Mouse (Mus musculus): ENCODE data around the gene Hddc3. TPM values are rescaled to one million over a fixed set of nuclear protein-coding genes. Genes with fewer than 3 reads are reported as not detected.
"Not testable (repeated sequence)": the region's sequence is repeated elsewhere in the genome, so short reads cannot be mapped to it uniquely, and the experiment has no call there.

Hddc3 gene
- polyA plus RNA-seq, 1 experiment from 2014 or later, result 9.7 TPM

DNA sequence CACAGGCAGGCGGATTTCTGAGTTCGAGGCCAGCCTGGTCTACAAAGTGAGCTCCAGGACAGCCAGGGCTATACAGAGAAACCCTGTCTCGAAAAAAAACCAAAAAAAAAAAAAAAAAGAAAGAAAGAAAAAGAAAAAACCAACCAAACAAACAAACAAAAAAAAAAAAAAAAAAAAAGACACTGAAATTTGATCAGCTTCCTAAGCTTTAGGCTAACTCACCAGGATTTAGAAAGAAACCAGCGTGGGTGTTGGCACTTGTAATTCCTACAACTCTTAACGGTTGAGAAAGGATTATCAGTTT lies 18.1 kb upstream of the Hddc3 start:
- not testable (repeated sequence) for DNase-seq (ENCODE audit: low spot score); H3K4me1 ChIP-seq (replicated peaks; ENCODE audit: control insufficient read depth, insufficient read depth, low read length); H3K27me3 ChIP-seq (replicated peaks; ENCODE audit: control insufficient read depth, insufficient read depth, low read length); ATAC-seq (replicated peaks; ENCODE audit: low FRiP score); H3K9me3 ChIP-seq (ENCODE audit: control insufficient read depth, low read length)
- 0 out of 2 replicates have a peak overlapping the region, but pooled peaks have one; percentile 72 for H3K4me3 ChIP-seq (ENCODE audit: low read depth, low read length)
- peak overlapping the region; percentile 79; the same call in 1 of the 2 replicates for H3K27ac ChIP-seq (ENCODE audit: low read depth, low read length)
- H3K9ac ChIP-seq (ENCODE audit: low read depth, low read length), result 0 out of 2 replicates have a peak overlapping the region, but pooled peaks have one; percentile 30
- H3K36me3 ChIP-seq (ENCODE audit: control insufficient read depth, insufficient read depth, low read length), result peaks cover 39% of the 10 kb centered on the region
- 42% methylated on average over 4 of the region's 5 CpGs for WGBS
- peak overlapping the region; percentile 93 for H3K4me2 ChIP-seq

DNA sequence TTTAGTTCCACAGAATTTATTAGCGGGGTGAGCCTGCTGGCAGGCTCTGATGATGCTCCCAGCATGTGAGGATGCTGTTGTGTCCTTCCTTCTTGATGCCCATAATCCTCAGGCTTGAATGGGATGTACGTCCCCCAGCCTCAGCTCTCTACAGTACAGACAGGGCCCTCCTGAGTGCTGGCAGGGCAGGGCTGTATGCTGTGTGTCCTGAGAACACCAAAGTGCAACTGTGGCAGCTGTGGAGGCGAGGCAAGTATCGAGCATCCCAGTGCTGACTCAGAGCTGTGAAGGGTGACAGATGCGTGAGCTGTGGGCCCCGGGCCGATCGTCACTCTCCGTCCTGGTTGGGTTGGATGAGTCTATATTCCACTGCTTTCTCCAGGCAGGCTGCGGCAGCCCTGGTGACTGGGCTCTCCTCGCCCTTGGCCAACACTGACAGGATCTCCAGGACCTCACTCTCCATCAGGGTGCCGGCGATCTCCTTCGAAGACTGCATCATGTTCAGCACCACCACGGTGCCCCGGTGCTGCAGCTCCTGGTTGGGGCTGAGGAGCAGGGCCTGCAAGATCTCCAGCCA lies 17.5 kb upstream of the Hddc3 start:
- no peak for DNase-seq (ENCODE audit: low spot score)
- Histone ChIP-seq H3K9me3 (ENCODE audit: control insufficient read depth, low read length) (no peaks in the 10 kb centered on the region), H3K4me1 (replicated peaks; ENCODE audit: control insufficient read depth, insufficient read depth, low read length) (peaks cover 3% of the 10 kb centered on the region), H3K9ac (ENCODE audit: low read depth, low read length) (0 out of 2 replicates have a peak overlapping the region, but pooled peaks have one; percentile 30), H3K27me3 (replicated peaks; ENCODE audit: control insufficient read depth, insufficient read depth, low read length) (no peaks in the 10 kb centered on the region), H3K36me3 (ENCODE audit: control insufficient read depth, insufficient read depth, low read length) (peaks cover 37% of the 10 kb centered on the region), H3K4me3 (ENCODE audit: low read depth, low read length) (no peak overlapping the region), H3K27ac (ENCODE audit: low read depth, low read length) (no peak overlapping the region), H3K4me2 (0 out of 2 replicates have a peak overlapping the region, but pooled peaks have one; percentile 6)
- no peak for ATAC-seq (replicated peaks; ENCODE audit: low FRiP score)
- WGBS, result 94% methylated on average over 16 of the region's 16 CpGs

DNA sequence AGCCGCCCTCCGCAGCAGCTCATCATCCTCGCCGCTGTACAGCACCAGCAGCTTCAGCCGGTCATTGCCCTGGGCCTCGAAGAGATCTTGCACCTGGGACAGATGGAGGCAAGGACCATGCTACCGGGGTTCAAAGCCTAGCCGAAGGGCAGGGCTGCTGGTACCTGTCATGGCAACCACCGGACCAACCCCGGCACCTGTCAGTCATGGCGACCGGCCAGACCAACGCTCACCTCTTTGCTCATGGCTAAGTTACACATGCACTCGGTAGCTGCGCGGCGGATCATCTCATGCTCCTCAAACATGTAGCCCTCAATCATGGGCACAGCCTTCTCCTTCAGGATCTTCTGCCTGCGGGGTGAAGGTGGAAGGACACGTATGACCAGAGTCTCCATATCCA lies 16.8 kb upstream of the Hddc3 start:
- Histone ChIP-seq H3K4me3 (ENCODE audit: low read depth, low read length) (no peak overlapping the region), H3K9me3 (ENCODE audit: control insufficient read depth, low read length) (no peaks in the 10 kb centered on the region), H3K4me2 (no peak overlapping the region), H3K9ac (ENCODE audit: low read depth, low read length) (no peak overlapping the region), H3K27ac (ENCODE audit: low read depth, low read length) (no peak overlapping the region), H3K4me1 (replicated peaks; ENCODE audit: control insufficient read depth, insufficient read depth, low read length) (peaks cover 3% of the 10 kb centered on the region), H3K36me3 (ENCODE audit: control insufficient read depth, insufficient read depth, low read length) (peaks cover 38% of the 10 kb centered on the region), H3K27me3 (replicated peaks; ENCODE audit: control insufficient read depth, insufficient read depth, low read length) (no peaks in the 10 kb centered on the region)
- WGBS, result 95% methylated on average over 19 of the region's 19 CpGs
- ATAC-seq (replicated peaks; ENCODE audit: low FRiP score) (no peak), DNase-seq (ENCODE audit: low spot score) (no peak)

DNA sequence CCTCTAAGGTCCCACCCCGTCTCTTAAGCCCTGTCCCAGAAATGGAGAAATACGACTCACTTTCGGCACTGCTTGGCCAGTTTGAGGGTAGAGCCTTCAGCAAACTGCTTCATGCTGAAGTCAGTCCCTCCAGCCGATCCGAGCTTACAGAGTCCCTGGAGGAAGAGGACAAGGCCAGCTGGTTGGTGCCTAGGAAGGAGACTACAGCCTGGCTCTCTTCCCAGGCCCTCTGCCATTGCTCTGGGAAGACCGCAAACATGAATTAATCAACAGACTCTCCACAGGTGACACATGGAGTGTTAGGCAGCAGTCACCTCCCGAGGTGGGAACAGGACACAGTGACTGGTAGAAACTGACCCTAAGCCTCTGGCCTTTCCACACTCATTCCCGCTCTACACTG lies 12.6 kb upstream of the Hddc3 start:
- Histone ChIP-seq H3K27ac (ENCODE audit: low read depth, low read length) (no peak overlapping the region), H3K9ac (ENCODE audit: low read depth, low read length) (no peak overlapping the region), H3K4me3 (ENCODE audit: low read depth, low read length) (no peak overlapping the region), H3K36me3 (ENCODE audit: control insufficient read depth, insufficient read depth, low read length) (peaks cover 68% of the 10 kb centered on the region), H3K4me1 (replicated peaks; ENCODE audit: control insufficient read depth, insufficient read depth, low read length) (no peaks in the 10 kb centered on the region), H3K9me3 (ENCODE audit: control insufficient read depth, low read length) (peaks cover 3% of the 10 kb centered on the region; the same call in 1 of the 2 replicates), H3K27me3 (replicated peaks; ENCODE audit: control insufficient read depth, insufficient read depth, low read length) (no peaks in the 10 kb centered on the region), H3K4me2 (no peak overlapping the region)
- DNase-seq (ENCODE audit: low spot score) (no peak), ATAC-seq (replicated peaks; ENCODE audit: low FRiP score) (no peak)
- 91% methylated on average over 8 of the region's 8 CpGs for WGBS

DNA sequence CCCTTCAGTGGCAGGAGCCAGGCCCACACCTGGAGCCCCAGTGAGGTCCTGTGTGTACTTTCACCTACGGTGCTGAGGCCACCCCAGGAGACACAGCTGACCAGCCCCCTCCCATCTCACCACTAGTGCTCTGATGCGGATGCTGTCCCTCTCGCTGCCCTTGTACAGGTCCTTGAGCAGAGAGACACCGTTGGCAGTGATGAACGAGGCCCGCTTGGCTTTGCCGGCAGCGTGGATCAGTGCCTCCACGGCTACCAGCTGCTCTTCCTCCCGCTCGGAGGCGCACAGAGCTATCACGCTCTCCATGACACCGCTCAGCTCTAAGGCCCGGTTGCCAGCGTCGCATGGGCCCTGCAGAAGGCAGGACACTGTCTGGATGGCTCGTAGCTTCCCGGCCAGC lies 11.5 kb upstream of the Hddc3 start:
- no peak overlapping the region for H3K4me2 ChIP-seq
- 96% methylated on average over 19 of the region's 19 CpGs for WGBS
- H3K4me1 ChIP-seq (replicated peaks; ENCODE audit: control insufficient read depth, insufficient read depth, low read length), result no peaks in the 10 kb centered on the region
- H3K4me3 ChIP-seq (ENCODE audit: low read depth, low read length), result no peak overlapping the region
- no peak overlapping the region for H3K9ac ChIP-seq (ENCODE audit: low read depth, low read length)
- peaks cover 3% of the 10 kb centered on the region; the same call in 1 of the 2 replicates for H3K9me3 ChIP-seq (ENCODE audit: control insufficient read depth, low read length)
- H3K27ac ChIP-seq (ENCODE audit: low read depth, low read length), result no peak overlapping the region
- no peaks in the 10 kb centered on the region for H3K27me3 ChIP-seq (replicated peaks; ENCODE audit: control insufficient read depth, insufficient read depth, low read length)
- ATAC-seq (replicated peaks; ENCODE audit: low FRiP score) (no peak), DNase-seq (ENCODE audit: low spot score) (no peak)
- H3K36me3 ChIP-seq (ENCODE audit: control insufficient read depth, insufficient read depth, low read length), result peaks cover 67% of the 10 kb centered on the region

DNA sequence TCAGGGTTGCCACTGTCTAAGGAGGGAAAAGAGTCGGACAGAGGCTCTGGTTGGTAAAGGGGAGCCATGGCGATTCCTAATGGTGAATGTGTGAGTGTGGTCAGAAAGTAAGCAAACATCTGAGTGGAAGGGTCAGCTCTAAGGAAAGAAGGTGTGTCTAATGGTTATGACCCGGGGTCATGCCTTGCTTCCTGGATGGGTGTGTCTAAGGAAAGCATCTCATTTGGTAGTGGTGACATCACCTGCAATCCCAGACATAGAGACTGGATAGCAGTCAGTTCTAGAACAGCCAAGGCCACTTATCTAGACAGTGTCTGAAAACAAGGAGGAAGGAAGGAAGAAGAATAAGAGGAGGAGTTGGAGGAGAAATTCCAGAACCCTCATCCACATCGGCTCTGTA lies 8.1 kb upstream of the Hddc3 start:
- no peak overlapping the region for H3K9ac ChIP-seq (ENCODE audit: low read depth, low read length)
- DNase-seq (ENCODE audit: low spot score) (no peak), ATAC-seq (replicated peaks; ENCODE audit: low FRiP score) (no peak)
- no peak overlapping the region for H3K4me2 ChIP-seq
- peaks cover 50% of the 10 kb centered on the region for H3K36me3 ChIP-seq (ENCODE audit: control insufficient read depth, insufficient read depth, low read length)
- H3K4me3 ChIP-seq (ENCODE audit: low read depth, low read length), result no peak overlapping the region
- peaks cover 3% of the 10 kb centered on the region; the same call in 1 of the 2 replicates for H3K9me3 ChIP-seq (ENCODE audit: control insufficient read depth, low read length)
- H3K27me3 ChIP-seq (replicated peaks; ENCODE audit: control insufficient read depth, insufficient read depth, low read length), result no peaks in the 10 kb centered on the region
- H3K4me1 ChIP-seq (replicated peaks; ENCODE audit: control insufficient read depth, insufficient read depth, low read length), result peaks cover 7% of the 10 kb centered on the region
- WGBS, result 79% methylated on average over 4 of the region's 4 CpGs
- no peak overlapping the region for H3K27ac ChIP-seq (ENCODE audit: low read depth, low read length)

DNA sequence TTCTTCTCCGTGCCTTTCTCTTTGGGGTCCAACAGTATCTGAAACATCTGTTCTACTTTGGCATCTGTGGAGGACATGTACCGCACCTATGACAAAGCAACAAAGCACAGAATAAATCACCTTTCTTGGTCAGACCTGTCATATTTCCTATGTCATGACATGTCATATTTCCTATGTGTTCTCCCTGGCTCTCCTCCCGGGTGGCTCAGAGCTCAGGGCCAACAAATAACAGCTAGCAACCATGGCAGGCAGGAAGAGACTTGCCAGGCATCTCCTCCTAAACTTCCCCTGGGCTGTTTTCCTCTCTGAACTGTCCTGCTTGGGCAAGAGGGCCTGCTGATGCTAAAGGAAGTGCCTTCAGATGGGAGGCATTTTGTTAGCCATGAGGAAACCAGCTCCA lies 6.0 kb upstream of the Hddc3 start:
- Histone ChIP-seq H3K4me2 (no peak overlapping the region), H3K9me3 (ENCODE audit: control insufficient read depth, low read length) (peaks cover 3% of the 10 kb centered on the region; the same call in 1 of the 2 replicates), H3K27me3 (replicated peaks; ENCODE audit: control insufficient read depth, insufficient read depth, low read length) (no peaks in the 10 kb centered on the region), H3K27ac (ENCODE audit: low read depth, low read length) (no peak overlapping the region), H3K4me1 (replicated peaks; ENCODE audit: control insufficient read depth, insufficient read depth, low read length) (peaks cover 14% of the 10 kb centered on the region), H3K4me3 (ENCODE audit: low read depth, low read length) (no peak overlapping the region), H3K36me3 (ENCODE audit: control insufficient read depth, insufficient read depth, low read length) (peaks cover 35% of the 10 kb centered on the region), H3K9ac (ENCODE audit: low read depth, low read length) (no peak overlapping the region)
- no peak for DNase-seq (ENCODE audit: low spot score)
- WGBS, result 82% methylated on average over 3 of the region's 3 CpGs
- ATAC-seq (replicated peaks; ENCODE audit: low FRiP score), result no peak

DNA sequence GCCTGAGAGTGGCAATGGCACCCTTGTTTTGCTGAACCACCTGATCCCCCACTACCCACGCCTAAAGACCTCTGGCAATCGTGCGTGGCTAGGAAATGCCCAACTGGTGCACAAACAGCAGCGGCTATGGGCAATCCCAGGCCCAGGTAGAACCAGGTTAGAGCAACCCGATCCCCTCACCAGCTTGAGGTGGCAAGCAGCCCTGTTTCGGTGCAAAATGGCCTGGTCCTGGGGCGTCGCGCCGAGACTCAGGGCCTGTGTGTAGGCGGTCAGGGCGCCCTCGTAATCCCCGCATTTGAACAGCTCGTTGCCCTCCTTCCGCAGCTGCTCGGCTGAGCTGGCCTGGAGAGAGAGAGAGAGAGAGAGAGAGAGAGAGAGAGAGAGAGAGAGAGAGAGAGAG lies 3.5 kb upstream of the Hddc3 start:
- H3K4me1 ChIP-seq (replicated peaks; ENCODE audit: control insufficient read depth, insufficient read depth, low read length), result peaks cover 24% of the 10 kb centered on the region
- peaks cover 14% of the 10 kb centered on the region for H3K36me3 ChIP-seq (ENCODE audit: control insufficient read depth, insufficient read depth, low read length)
- H3K4me2 ChIP-seq, result peak overlapping the region; percentile 84
- peak overlapping the region; percentile 62 for H3K9ac ChIP-seq (ENCODE audit: low read depth, low read length)
- H3K27ac ChIP-seq (ENCODE audit: low read depth, low read length), result no peak overlapping the region
- WGBS, result 13% methylated on average over 16 of the region's 17 CpGs
- no peaks in the 10 kb centered on the region for H3K27me3 ChIP-seq (replicated peaks; ENCODE audit: control insufficient read depth, insufficient read depth, low read length)
- no peaks in the 10 kb centered on the region for H3K9me3 ChIP-seq (ENCODE audit: control insufficient read depth, low read length)
- ATAC-seq (replicated peaks; ENCODE audit: low FRiP score) (no peak), DNase-seq (ENCODE audit: low spot score) (no peak)
- peak overlapping the region; percentile 69 for H3K4me3 ChIP-seq (ENCODE audit: low read depth, low read length)
